Mouse (Mus musculus) spleen, adult 2 months (tissue): ENCODE measurements around the gene Scn3b.

Experiments used
- CTCF ChIP-seq: fragments of 200-500 bp; IDR thresholded peaks from 2 replicates; pipeline ENCODE4 v1.5.1; 2011; ENCODE audit warnings: mild to moderate bottlenecking, inconsistent platforms; ENCODE audit not compliant: insufficient read depth, insufficient read length, insufficient replicate concordance; ENCODE audit errors: extremely low read depth
- POLR2A ChIP-seq: fragments of 200-500 bp; IDR thresholded peaks from 2 replicates; pipeline ENCODE4 v1.6.1; 2011; ENCODE audit warnings: low read depth, low read length, inconsistent platforms

DNA sequence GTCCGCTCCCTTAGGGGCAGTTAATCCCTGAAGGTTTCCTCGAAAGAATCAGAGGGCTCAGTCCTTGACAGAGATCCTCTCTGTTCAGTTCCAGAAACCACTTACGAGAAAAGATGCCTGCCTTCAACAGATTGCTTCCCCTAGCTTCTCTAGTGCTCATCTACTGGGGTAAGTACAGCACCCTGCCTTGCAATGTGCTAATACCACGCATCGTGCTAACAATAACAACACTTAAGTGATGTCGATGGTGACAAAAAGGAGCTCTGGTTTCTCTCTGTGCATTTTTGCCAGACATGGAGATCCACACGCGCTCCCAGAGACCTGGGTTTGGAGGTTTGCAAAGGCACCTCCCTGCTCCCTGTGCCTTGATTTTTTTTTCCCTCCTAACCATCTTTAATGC is 863 bp downstream of the Scn3b start:
- no peak for TF ChIP-seq POLR2A
- no peak for TF ChIP-seq CTCF
